Mouse (Mus musculus): Measurements from ENCODE around the gene Sptbn4. TPM values are rescaled to one million over a fixed set of nuclear protein-coding genes. Genes with fewer than 3 reads are reported as not detected.

The Sptbn4 gene
- polyA plus RNA-seq, 1 experiment from 2014 or later, result 0.09 TPM

DNA sequence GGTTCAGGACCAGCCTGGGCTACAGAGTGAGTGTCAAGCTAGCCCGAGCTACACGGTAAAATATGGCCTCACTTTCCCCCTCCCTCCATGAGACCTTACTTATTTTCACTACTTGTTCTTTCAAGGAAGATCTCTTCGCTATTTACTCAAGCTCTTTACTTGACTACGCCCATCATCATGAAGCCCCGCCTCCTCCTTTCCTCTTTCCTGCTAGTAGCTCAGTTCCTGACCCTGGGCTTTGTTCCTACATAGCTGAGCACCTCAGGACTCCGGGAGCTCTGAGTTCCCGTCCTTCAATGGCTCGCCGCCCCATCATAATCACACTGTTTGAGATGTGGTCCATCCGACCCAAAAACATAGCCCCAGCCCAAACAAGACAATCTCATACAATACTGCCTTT, 14.1 kb downstream of the Sptbn4 start:
- Histone ChIP-seq H3K9me3 (replicated peaks) (no peaks in the 10 kb centered on the region; the same call in 1 of the 2 replicates), H3K4me1 (replicated peaks) (peaks cover 11% of the 10 kb centered on the region), H3K27ac (replicated peaks) (no peak overlapping the region), H3K27me3 (peaks cover 66% of the 10 kb centered on the region), H3K36me3 (replicated peaks) (no peaks in the 10 kb centered on the region), H3K4me2 (no peak overlapping the region), H3K9ac (no peak overlapping the region), H3K4me3 (replicated peaks) (no peak overlapping the region)
- 19% methylated on average over 10 of the region's 10 CpGs for WGBS (ENCODE audit: insufficient replicate concordance)
- no peak for ATAC-seq (ENCODE audit: insufficient read depth)

DNA sequence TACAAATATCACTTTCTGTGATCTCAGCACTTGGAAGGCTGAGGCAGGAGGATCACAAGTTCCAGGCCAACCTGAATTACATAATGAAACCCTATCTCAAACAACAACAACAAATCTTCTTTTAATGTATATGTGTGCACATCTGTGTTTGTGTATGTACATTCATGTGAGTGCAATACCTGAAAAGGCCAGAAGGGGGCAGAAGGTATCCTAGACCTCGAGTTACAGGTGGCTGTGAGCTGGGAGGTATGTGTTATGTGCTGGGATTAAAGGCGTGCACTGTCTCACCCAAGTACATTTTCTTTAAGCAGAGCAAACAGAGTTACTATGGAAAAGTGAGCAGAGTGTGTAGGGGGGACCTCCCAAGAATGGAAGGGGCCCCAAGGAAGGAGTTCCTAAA, 18.4 kb downstream of the Sptbn4 start:
- H3K4me1 ChIP-seq (replicated peaks), result peaks cover 8% of the 10 kb centered on the region
- H3K9me3 ChIP-seq (replicated peaks), result no peaks in the 10 kb centered on the region; the same call in 1 of the 2 replicates
- no peak overlapping the region for H3K9ac ChIP-seq
- ATAC-seq (ENCODE audit: insufficient read depth), result no peak
- no peaks in the 10 kb centered on the region for H3K36me3 ChIP-seq (replicated peaks)
- 46% methylated on average over 2 of the region's 2 CpGs for WGBS (ENCODE audit: insufficient replicate concordance)
- H3K4me2 ChIP-seq, result no peak overlapping the region
- H3K4me3 ChIP-seq (replicated peaks), result no peak overlapping the region
- H3K27ac ChIP-seq (replicated peaks), result no peak overlapping the region
- peaks cover 45% of the 10 kb centered on the region for H3K27me3 ChIP-seq

DNA sequence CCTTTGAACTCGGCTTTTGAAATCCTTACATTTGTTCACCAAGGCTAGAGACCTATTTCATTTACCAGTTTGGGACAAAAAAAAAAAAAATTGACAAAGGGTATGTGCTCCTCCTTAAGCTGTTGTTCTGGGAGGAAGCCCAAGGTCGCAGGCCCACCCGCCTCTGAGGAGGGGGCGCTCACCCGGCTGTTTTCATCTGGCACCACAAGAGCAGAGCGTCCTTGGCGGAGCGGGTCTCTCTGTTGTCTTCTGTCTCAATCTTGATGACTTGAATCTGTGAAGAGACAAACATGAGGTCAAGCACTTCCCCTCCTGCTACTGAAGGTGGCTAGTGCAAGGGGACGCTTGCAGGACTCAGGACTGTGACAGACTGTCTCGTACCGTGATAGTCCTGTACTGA, 19.5 kb downstream of the Sptbn4 start:
- no peak overlapping the region for H3K4me3 ChIP-seq (replicated peaks)
- peaks cover 37% of the 10 kb centered on the region for H3K27me3 ChIP-seq
- no peaks in the 10 kb centered on the region for H3K36me3 ChIP-seq (replicated peaks)
- no peaks in the 10 kb centered on the region for H3K4me1 ChIP-seq (replicated peaks)
- ATAC-seq (ENCODE audit: insufficient read depth), result no peak
- H3K4me2 ChIP-seq, result no peak overlapping the region
- no peak overlapping the region for H3K9ac ChIP-seq
- no peaks in the 10 kb centered on the region; the same call in 1 of the 2 replicates for H3K9me3 ChIP-seq (replicated peaks)
- WGBS (ENCODE audit: insufficient replicate concordance), result 67% methylated on average over 11 of the region's 11 CpGs
- no peak overlapping the region for H3K27ac ChIP-seq (replicated peaks)

DNA sequence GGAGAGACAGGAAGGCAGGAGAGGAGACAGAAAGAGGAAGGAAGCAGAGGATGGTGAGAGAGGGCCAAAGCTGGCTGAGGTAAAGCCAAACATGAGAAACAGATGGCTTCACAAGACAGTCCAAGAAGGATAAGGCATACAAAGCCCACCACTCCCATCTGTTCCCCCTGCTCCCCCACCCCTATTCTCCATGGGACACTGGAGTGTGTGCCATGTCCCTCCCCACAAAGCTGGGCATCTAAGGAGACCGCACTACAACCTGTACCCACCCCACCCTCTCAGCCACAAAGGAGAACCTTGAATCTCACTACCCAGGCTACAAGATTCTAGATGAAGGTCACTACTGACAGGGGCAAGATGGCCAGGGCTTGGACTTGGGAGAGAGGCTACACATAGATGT, 20.1 kb downstream of the Sptbn4 start:
- Histone ChIP-seq H3K4me2 (no peak overlapping the region), H3K36me3 (replicated peaks) (no peaks in the 10 kb centered on the region), H3K9me3 (replicated peaks) (no peaks in the 10 kb centered on the region; the same call in 1 of the 2 replicates), H3K27ac (replicated peaks) (no peak overlapping the region), H3K4me3 (replicated peaks) (no peak overlapping the region), H3K4me1 (replicated peaks) (no peaks in the 10 kb centered on the region), H3K9ac (no peak overlapping the region), H3K27me3 (peaks cover 30% of the 10 kb centered on the region)
- no peak for ATAC-seq (ENCODE audit: insufficient read depth)
- 84% methylated on average over 1 of the region's 1 CpGs for WGBS (ENCODE audit: insufficient replicate concordance)

DNA sequence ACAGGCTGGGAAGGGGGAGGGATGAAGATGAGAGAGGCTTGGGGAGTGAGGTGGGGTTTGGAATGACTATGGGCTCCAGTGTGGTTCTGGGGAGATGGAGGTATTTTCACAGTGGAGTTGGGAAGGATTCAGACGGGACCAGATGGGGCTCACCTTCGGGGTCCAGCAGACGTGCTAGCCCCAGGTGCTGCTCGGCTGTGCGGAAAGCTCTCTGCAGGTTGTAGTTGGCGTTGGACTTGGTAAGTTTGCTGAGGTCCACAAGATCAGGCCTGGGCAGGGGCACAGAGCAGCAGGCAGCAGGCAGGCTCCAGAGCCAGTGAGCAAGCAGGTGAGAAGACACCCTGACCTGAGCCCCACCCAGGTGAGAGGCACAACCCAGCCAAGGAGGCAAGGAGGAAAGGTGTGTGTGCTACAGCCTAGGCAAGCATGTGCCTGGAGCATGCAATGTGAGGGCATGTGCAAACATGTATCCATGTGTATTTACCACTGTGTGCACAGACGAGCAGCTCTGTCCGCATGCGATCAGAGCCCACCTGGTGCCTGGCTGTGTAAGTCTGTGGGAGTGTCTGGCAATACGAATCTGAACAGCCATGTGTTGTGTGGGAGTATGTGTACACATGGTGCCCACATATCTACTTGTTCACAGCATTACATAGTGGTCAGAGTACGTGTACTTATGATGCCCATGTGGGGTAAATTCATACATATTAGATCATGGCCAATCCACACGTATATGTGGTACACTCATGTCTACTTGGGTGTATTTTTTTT, 23.7 kb downstream of the Sptbn4 start:
- no peak overlapping the region for H3K4me3 ChIP-seq (replicated peaks)
- no peaks in the 10 kb centered on the region for H3K9me3 ChIP-seq (replicated peaks)
- no peak for ATAC-seq (ENCODE audit: insufficient read depth)
- H3K4me2 ChIP-seq, result no peak overlapping the region
- WGBS (ENCODE audit: insufficient replicate concordance), result 67% methylated on average over 12 of the region's 12 CpGs
- H3K36me3 ChIP-seq (replicated peaks), result no peaks in the 10 kb centered on the region
- H3K27ac ChIP-seq (replicated peaks), result no peak overlapping the region
- H3K4me1 ChIP-seq (replicated peaks), result no peaks in the 10 kb centered on the region
- peaks cover 15% of the 10 kb centered on the region; the same call in 1 of the 2 replicates for H3K27me3 ChIP-seq
- H3K9ac ChIP-seq, result no peak overlapping the region

GRCm38 (mm10) chr7:27419101-27419500, 28.4 kb downstream of the Sptbn4 start:
- Histone ChIP-seq H3K9me3 (replicated peaks) (no peaks in the 10 kb centered on the region), H3K36me3 (replicated peaks) (no peaks in the 10 kb centered on the region), H3K4me3 (replicated peaks) (no peak overlapping the region), H3K9ac (no peak overlapping the region), H3K4me2 (no peak overlapping the region), H3K27me3 (peaks cover 16% of the 10 kb centered on the region; the same call in 1 of the 2 replicates), H3K27ac (replicated peaks) (no peak overlapping the region), H3K4me1 (replicated peaks) (no peaks in the 10 kb centered on the region)
- 65% methylated on average over 3 of the region's 3 CpGs for WGBS (ENCODE audit: insufficient replicate concordance)
- ATAC-seq (ENCODE audit: insufficient read depth), result no peak

DNA sequence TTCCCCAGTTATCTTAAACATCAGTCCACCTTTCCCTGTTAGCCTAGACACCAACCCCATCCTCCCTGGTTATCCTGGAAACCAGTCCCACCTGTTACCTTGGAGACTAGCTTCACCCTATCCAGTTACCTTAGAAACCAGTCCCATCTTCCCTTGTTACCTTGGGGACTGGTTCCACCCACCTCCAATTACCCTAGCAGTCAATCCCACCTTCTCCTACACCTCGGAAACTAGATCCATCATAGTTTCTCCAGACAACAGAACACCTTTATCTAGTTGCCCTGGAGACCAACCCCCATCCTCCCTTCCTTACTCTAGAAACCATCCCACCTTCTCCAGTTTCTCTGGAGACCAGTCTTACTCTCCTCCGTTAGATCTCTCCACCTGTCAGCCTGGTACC, 30.3 kb downstream of the Sptbn4 start:
- 49% methylated on average over 2 of the region's 2 CpGs for WGBS (ENCODE audit: insufficient replicate concordance)
- Histone ChIP-seq H3K4me2 (no peak overlapping the region), H3K4me3 (replicated peaks) (no peak overlapping the region), H3K27ac (replicated peaks) (no peak overlapping the region), H3K9me3 (replicated peaks) (no peaks in the 10 kb centered on the region), H3K4me1 (replicated peaks) (no peaks in the 10 kb centered on the region), H3K36me3 (replicated peaks) (no peaks in the 10 kb centered on the region), H3K27me3 (peaks cover 26% of the 10 kb centered on the region), H3K9ac (no peak overlapping the region)
- ATAC-seq (ENCODE audit: insufficient read depth), result no peak

DNA sequence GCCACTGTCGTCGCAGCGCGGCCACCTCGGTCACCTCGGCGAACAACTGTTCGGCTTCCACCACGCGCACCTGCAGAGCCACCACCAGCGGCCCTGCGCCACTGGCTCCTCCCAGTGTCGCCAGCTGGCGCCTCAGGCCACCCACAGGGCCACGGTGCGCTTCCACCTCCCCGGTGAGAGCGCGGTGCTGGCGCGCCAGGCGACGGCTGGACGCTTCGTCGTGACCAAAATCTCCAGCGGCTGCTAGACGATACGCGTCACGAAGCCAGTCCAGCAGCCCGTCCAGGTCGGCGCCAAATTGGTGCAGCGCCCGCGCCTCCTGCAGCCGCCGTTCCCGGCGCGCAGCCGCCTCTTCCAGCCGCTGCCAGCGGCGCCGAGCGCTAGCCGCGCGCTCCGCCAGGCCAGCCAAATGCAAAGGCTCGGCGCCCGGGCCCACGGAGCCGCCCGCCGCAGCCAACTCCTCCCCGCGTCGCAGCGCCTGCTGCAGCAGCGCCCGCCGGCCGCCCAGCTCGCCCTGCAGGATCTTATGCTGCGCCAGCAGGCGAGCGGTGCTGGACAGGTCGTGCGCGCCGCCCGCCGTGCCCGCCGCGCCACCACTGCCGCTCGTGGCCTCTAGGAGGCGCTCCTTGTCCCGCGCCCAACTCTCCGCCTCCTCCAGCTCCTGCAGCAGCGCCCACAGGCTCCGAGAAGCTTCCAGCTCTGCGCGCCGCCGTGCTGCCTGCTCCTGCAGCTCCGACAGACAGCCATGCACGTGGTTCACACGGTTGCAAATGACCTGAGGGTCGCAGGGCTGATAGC, 38.9 kb downstream of the Sptbn4 start:
- H3K9me3 ChIP-seq (replicated peaks), result no peaks in the 10 kb centered on the region
- 1% methylated on average over 96 of the region's 96 CpGs for WGBS (ENCODE audit: insufficient replicate concordance)
- H3K36me3 ChIP-seq (replicated peaks), result no peaks in the 10 kb centered on the region
- H3K27me3 ChIP-seq, result peaks cover 90% of the 10 kb centered on the region
- H3K27ac ChIP-seq (replicated peaks), result no peak overlapping the region
- peaks cover 10% of the 10 kb centered on the region for H3K4me1 ChIP-seq (replicated peaks)
- H3K4me3 ChIP-seq (replicated peaks), result peak overlapping the region; percentile 35
- no peak overlapping the region for H3K9ac ChIP-seq
- H3K4me2 ChIP-seq, result peak overlapping the region; percentile 62
- peak; percentile 56 for ATAC-seq (ENCODE audit: insufficient read depth)

GRCm38 (mm10) chr7:27407816-27408215, 39.7 kb downstream of the Sptbn4 start:
- WGBS (ENCODE audit: insufficient replicate concordance), result 35% methylated on average over 8 of the region's 8 CpGs
- H3K9me3 ChIP-seq (replicated peaks), result no peaks in the 10 kb centered on the region
- H3K4me1 ChIP-seq (replicated peaks), result peaks cover 10% of the 10 kb centered on the region
- ATAC-seq (ENCODE audit: insufficient read depth), result no peak
- H3K4me2 ChIP-seq, result no peak overlapping the region
- no peak overlapping the region for H3K27ac ChIP-seq (replicated peaks)
- H3K9ac ChIP-seq, result no peak overlapping the region
- H3K27me3 ChIP-seq, result peaks cover 95% of the 10 kb centered on the region
- no peaks in the 10 kb centered on the region for H3K36me3 ChIP-seq (replicated peaks)
- H3K4me3 ChIP-seq (replicated peaks), result no peak overlapping the region

DNA sequence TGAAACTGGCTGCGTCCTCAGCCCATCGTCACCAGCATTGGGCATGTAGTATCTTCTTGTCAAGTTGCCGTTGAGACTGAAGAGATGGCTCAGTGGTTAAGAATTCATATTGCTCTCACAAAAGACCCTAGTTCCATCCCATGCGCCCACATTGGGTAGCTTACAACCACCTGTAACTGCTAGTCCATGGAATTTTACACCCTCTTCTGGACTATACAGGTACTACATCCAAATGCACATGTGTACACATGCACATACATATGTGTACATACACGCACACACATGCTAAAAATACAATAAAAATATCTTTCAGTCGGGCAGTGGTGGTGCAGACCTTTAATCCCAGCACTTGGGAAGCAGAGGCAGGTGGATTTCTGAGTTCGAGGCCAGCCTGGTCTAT, 41.0 kb downstream of the Sptbn4 start:
- 66% methylated on average over 7 of the region's 7 CpGs for WGBS (ENCODE audit: insufficient replicate concordance)
- peaks cover 99% of the 10 kb centered on the region for H3K27me3 ChIP-seq

GRCm38 (mm10) chr7:27404203-27404942, 43.1 kb downstream of the Sptbn4 start:
- no peak overlapping the region for H3K4me3 ChIP-seq (replicated peaks)
- H3K27me3 ChIP-seq, result peaks cover 97% of the 10 kb centered on the region
- H3K27ac ChIP-seq (replicated peaks), result no peak overlapping the region
- H3K9ac ChIP-seq, result no peak overlapping the region
- H3K4me2 ChIP-seq, result no peak overlapping the region
- peaks cover 10% of the 10 kb centered on the region for H3K4me1 ChIP-seq (replicated peaks)
- 5% methylated on average over 81 of the region's 81 CpGs for WGBS (ENCODE audit: insufficient replicate concordance)
- H3K36me3 ChIP-seq (replicated peaks), result no peaks in the 10 kb centered on the region
- ATAC-seq (ENCODE audit: insufficient read depth), result no peak
- H3K9me3 ChIP-seq (replicated peaks), result no peaks in the 10 kb centered on the region

More for the DNA sequence above, 41.0 kb downstream of the Sptbn4 start:
- H3K9ac ChIP-seq, result no peak overlapping the region
- no peaks in the 10 kb centered on the region for H3K9me3 ChIP-seq (replicated peaks)
- H3K27ac ChIP-seq (replicated peaks), result no peak overlapping the region
- no peaks in the 10 kb centered on the region for H3K36me3 ChIP-seq (replicated peaks)
- H3K4me2 ChIP-seq, result no peak overlapping the region
- peaks cover 10% of the 10 kb centered on the region for H3K4me1 ChIP-seq (replicated peaks)
- ATAC-seq (ENCODE audit: insufficient read depth), result no peak
- no peak overlapping the region for H3K4me3 ChIP-seq (replicated peaks)
